Mouse (Mus musculus) left cerebral cortex, adult 2 months (tissue): ENCODE data around the gene Efna3. TPM values are rescaled to one million over a fixed set of nuclear protein-coding genes. Genes with fewer than 3 reads are reported as not detected.

Experiments used
- DNase-seq, 2 experiments: peaks; one replicate each; pipeline ENCODE4 v3.0.0; 2021 to 2022; ENCODE audit warnings: low spot score in 2 of 2, mixed read lengths in 1 of 2; ENCODE audit errors: extremely low spot score in 1 of 2
- H3K27ac ChIP-seq: fragments of 200-600 bp; 2 replicates; pipeline ENCODE4 v1.8.1; 2022
- H3K4me3 ChIP-seq: fragments of 200-600 bp; 2 replicates; pipeline ENCODE4 v1.8.1; 2022
- CTCF ChIP-seq: fragments of 200-600 bp; IDR thresholded peaks from 2 replicates; pipeline ENCODE4 v1.8.1; 2022; ENCODE audit warnings: antibody characterized with exemption, mild to moderate bottlenecking, moderate library complexity
- intact Hi-C: fragments of 180-260 bp; cut with DNase I; formaldehyde crosslinking; loops from one replicate; pipeline ENCODE4 v1.15.1; 2025
- total RNA-seq, 2 experiments: library from RNA; stranded (reverse); gene quantifications; 2 replicates each; pipeline ENCODE4 v1.2.3; 2021

Gene Efna3
- total RNA-seq, 2 experiments from 2014 or later: 49.3 to 55.0 TPM

DNA sequence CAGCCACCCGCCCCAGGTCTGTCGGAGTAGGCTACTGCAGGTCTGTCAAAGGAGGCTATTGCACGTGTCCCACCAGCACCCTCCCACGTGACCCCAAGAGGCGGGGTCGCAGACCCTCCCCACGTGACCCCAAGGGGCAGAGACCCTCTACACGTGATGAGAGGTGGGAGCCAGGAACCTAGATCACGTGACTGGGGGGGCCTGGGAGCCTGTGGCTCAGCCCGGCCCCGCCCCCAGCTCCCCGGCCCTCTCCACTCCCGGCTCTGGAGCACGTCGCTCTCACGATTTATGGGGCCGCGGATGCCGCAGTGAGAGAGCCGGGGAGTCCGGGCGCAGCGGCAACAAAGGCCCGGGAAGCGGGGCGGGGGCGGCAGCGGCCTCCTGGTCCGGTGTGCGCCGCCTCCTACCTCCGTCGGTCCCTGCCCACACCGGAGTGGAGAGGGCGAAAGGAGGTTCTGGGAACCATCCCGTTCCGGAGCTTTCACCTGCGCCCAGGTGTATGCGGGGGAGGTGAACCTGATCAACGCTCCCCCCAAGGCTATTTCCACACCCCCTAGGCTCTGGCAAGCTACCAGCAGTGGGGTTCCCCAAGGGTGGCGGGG lies 2.1 kb downstream of the Efna3 start:
- no peak for TF ChIP-seq CTCF
- peak overlapping the region; percentile 87 for H3K4me3 ChIP-seq
- intact Hi-C loops: no loop called here
- peak; percentile 57 to 63 for DNase-seq
- peak overlapping the region; percentile 92 for H3K27ac ChIP-seq

DNA sequence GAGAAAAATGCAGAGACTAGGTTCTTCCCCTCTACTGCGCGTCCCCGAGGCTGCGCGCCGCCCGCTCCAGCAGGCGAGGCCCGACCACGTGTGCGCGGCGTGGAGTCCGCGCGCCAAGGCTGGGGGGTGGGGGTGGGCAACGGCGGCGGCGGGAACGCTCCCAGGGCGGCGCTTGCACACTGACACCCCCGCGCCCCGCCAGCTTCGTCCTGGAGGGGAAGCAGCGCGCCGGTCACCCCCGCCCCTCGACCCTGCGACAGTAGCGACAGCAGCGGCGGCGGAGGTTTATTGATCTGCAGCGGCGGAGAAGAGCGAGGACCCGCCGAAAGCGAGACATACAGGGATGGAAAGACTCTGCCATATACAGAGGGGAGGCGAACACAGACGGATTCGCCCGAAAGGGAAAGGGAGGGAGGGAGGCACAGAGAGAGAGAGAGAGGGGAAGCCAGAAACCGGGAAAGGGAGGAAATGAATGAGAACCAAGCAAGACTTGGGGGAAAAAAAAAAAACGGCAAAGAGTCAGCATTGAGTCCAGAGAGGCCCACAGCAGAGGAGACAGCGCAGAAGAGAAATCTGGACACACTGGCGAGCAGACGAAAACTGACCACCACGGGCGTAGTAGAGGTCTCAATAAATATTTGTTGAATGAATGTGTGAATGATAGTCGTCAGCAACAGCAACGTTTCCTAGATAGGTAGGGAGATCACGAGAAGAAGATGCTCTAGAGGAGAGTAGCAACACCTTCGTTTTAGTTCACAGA lies 3.0 kb downstream of the Efna3 start:
- peak; percentile 58 to 61 for DNase-seq
- H3K27ac ChIP-seq: peak overlapping the region; percentile 92
- H3K4me3 ChIP-seq: peak overlapping the region; percentile 87
- TF ChIP-seq CTCF: no peak
- intact Hi-C loops: loop anchor here (5.0 kb wide), 2 partner anchors 168 to 538 kb away; no protein-coding TSS in a partner anchor

- Histone ChIP-seq H3K27ac (peak overlapping the region; percentile 25), H3K4me3 (peak overlapping the region; percentile 87)
- no peak for TF ChIP-seq CTCF
- intact Hi-C loops: loop anchor here (5.0 kb wide), 2 partner anchors 168 to 538 kb away; no protein-coding TSS in a partner anchor
- DNase-seq: no peak
Measured at GRCm38 (mm10) chr3:89318971-89319590, 3.7 kb downstream of the Efna3 start.

DNA sequence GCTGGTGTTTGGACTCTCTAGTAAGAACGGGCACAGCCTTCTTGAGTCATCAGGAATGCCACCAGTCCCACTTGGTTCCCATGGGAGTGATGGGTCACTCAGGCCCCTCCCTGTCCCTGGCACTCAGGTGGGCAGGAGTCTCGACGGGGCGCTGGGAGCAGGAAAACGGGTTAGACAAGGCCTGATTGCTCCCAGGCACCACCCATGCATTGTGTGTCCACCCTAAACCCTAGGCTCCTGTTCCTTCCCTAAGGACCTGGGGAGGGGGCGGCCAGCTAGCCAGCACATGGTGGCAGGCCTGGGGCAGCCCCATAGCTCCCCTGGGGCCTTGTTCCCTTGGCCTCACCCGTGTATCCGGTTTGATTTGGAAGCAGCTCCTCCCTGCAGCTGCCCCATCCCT lies 4.4 kb downstream of the Efna3 start:
- H3K27ac ChIP-seq: peak overlapping the region; percentile 44
- no peak for TF ChIP-seq CTCF
- intact Hi-C loops: loop anchor here (5.0 kb wide), 2 partner anchors 169 to 539 kb away; no protein-coding TSS in a partner anchor
- no peak for DNase-seq
- H3K4me3 ChIP-seq: no peak overlapping the region

DNA sequence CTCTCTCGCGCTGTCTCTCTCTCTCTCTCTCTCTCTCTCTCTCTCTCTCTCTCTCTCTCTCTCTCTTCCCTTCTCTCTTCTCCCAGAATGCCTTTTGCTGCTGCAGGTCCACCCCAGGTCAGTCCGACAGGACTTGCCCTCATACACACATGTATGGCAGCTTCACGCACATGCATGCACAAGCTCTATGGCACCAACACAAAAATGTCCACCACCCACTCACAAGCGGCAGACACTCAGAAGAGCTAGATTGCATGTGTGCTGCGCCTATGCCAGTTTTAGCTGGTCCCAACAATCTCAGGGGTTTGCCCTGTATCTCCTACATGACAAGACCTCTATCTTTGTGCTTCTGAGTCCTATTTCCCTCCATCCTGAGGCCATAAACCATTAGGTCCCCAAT lies 5.5 kb downstream of the Efna3 start:
- H3K4me3 ChIP-seq: no peak overlapping the region
- intact Hi-C loops: loop anchor here (2.0 to 5.0 kb wide), 3 partner anchors 38 to 540 kb away; no protein-coding TSS in a partner anchor
- no peak for DNase-seq
- no peak for TF ChIP-seq CTCF
- H3K27ac ChIP-seq: peak overlapping the region; percentile 44; the same call in 1 of the 2 replicates

DNA sequence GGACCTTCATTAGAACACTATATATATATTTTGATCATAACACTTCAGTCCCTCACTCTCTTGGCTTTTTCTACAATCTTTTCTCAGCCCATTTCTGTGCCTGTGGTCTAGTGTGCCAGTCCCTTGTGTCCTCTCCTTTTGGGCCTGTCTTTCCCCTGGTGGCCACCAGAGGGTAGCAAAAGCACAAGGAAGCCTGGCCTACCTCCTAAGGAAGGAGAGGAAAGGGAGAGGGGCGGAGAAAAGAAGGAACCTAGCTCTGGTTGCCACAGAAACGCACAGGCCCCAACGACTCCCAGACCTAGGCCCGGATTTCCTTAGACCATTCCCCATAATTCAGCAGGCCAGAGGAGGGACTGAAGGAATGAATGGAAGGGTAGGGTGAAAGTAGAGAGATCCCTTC lies 5.9 kb downstream of the Efna3 start:
- TF ChIP-seq CTCF: peak; percentile 95
- DNase-seq: peak; percentile 86 to 90
- Histone ChIP-seq H3K27ac (no peak overlapping the region; the same call in 1 of the 2 replicates), H3K4me3 (no peak overlapping the region)
- intact Hi-C loops: loop anchor here (1.0 to 5.0 kb wide), 4 partner anchors 22 to 540 kb away; no protein-coding TSS in a partner anchor

DNA sequence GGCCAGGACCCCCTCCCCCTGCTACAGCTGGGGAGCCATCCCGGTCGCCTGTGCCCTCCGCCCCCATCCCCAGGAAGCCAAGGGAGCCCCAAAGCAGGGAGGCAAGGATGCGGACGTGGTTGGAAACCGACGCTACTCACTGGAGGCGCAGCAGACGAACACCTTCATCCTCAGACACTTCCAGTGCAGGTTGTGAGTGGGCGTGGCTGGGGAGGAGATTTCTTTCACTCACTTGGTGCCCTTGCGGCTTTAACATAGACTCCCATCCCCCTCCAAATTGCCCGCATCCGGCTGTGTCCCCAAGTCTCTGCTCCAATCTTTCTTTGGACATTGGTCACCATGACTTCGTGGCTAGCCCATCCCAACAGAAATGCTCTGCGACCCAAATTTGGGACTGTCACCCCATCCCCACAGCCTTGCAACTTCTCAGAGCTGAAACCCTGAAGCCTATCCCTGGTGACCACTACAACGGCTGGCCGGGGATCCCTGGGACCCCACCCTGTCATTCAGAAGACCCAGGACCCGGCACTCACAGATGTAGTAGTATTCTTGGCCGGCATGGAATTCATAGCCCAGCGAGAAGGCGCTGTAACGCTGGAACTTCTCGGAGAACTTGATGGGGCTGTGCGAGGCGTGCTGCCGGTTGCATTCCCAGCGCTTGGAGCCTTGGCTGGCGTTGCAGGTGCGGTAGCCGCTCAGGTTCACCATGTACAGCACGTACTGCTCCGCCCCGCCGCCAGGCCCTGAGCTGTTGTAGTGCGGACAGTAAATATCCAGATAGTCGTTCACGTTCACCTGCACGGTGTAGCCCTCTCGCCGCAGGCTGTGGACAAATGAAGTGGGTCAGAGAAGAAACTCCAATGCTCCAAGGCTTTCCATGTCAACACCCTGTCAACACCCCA lies 6.6 kb downstream of the Efna3 start:
- Histone ChIP-seq H3K4me3 (0 out of 2 replicates have a peak overlapping the region, but pooled peaks have one; percentile 1), H3K27ac (peak overlapping the region; percentile 41)
- TF ChIP-seq CTCF: no peak; the same call in 1 of the 2 replicates
- DNase-seq: no peak
- intact Hi-C loops: loop anchor here (1.0 to 5.0 kb wide), 4 partner anchors 23 to 541 kb away; no protein-coding TSS in a partner anchor

- peak overlapping the region; percentile 33 for H3K4me3 ChIP-seq
- intact Hi-C loops: loop anchor here (5.0 kb wide), 2 partner anchors 172 to 542 kb away; no protein-coding TSS in a partner anchor
- TF ChIP-seq CTCF: peak; percentile 95
- H3K27ac ChIP-seq: peak overlapping the region; percentile 80
- peak; percentile 81 to 87 for DNase-seq
Measured at GRCm38 (mm10) chr3:89315195-89315929, 7.4 kb downstream of the Efna3 start.

DNA sequence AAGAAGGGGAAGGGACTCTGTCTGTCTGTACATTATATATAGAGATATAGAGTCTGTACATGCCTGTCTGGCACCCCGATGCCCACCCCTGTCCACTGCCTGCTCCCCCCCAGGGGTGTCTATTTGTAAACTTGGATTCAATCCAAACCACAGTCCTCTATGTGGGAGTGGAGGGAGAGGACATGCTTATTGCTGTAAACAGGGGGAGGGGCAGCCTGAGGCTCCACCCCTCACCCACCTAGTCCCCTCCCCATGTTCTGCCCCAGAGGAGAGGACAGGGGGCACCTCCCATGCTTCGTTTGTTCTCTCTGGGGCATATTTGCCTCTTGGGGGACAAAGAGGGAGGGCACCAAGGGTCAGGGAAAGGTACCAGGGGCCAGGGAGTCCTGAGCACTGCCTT lies 8.0 kb downstream of the Efna3 start:
- intact Hi-C loops: loop anchor here (5.0 kb wide), 2 partner anchors 173 to 543 kb away; no protein-coding TSS in a partner anchor

DNA sequence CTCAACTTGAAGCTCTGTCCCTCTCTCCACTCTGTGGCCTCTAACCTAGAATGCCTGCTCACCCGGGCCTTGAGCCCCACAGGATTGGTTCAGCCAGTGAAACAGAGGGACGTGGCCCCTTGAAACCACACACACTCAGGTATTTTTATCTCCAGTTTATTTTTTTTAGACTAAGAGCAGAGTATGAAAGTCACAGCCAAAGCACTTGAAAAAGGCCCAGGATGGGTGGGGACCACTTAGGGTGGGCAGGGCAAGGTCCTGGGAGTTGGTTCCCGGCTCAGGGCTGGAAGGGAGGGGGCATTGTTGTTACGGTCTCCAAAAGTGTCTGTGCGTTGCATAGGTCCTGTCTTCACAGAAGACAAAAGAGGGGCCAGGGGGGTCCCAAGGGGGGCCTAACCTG lies 8.4 kb downstream of the Efna3 start:
- TF ChIP-seq CTCF: no peak
- no peak for DNase-seq
- Histone ChIP-seq H3K4me3 (no peak overlapping the region), H3K27ac (peak overlapping the region; percentile 80)
- intact Hi-C loops: no loop called here

More for the DNA sequence above, 8.0 kb downstream of the Efna3 start:
- no peak for DNase-seq
- no peak for TF ChIP-seq CTCF
- no peak overlapping the region; the same call in 1 of the 2 replicates for H3K4me3 ChIP-seq
- H3K27ac ChIP-seq: peak overlapping the region; percentile 80
